Mouse (Mus musculus) C2C12 (cell line): ENCODE results near the gene Pole.

ENCODE experiments used
- CTCF ChIP-seq: IDR thresholded peaks from one replicate; pipeline ENCODE4 v1.5.1; 2011; ENCODE audit not compliant: control insufficient read depth, insufficient read depth, insufficient read length
- FOSL1 ChIP-seq: IDR thresholded peaks from one replicate; pipeline ENCODE4 v1.8.0; 2011; ENCODE audit warnings: mild to moderate bottlenecking, low read length; ENCODE audit not compliant: poor library complexity, insufficient read depth, severe bottlenecking
- MAX ChIP-seq: IDR thresholded peaks from one replicate; pipeline ENCODE4 v1.6.1; 2011; ENCODE audit warnings: mild to moderate bottlenecking, control low read depth
- MYOD1 ChIP-seq: IDR thresholded peaks from one replicate; pipeline ENCODE4 v1.6.1; 2011; ENCODE audit warnings: low read depth; ENCODE audit not compliant: control insufficient read depth, insufficient read length
- MYOG ChIP-seq: IDR thresholded peaks from one replicate; pipeline ENCODE4 v1.6.1; 2011; ENCODE audit not compliant: control insufficient read depth, insufficient read length; ENCODE audit errors: extremely low read depth
- USF1 ChIP-seq: IDR thresholded peaks from one replicate; pipeline ENCODE4 v1.6.1; 2011; ENCODE audit warnings: low read depth, mild to moderate bottlenecking, control low read depth, moderate library complexity

DNA sequence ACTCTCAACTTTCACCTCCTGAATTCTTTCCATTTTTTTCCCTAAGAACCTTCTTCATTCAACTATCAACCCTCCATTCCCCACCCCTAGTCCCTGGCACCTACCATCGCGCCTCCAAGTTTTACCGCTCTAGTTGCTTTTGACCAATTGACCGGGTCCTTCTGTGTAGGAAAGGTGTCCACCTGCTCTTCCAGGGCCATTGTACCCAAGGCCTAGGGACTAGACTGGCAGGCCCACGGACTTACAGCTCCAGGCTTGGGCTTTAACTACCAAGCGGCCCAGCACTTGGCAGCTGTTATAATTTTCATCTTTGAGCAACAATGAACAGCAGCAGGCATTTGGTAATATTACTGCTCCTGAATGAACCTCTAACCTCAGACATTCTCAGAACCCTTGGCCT is 15.9 kb upstream of the Pole start:
- TF ChIP-seq CTCF (no peak), USF1 (no peak), MYOG (no peak), MAX (no peak), MYOD1 (no peak), FOSL1 (no peak)
